21 mouse cellular contexts compared by ENCODE assay signal in genomic region chr8:88686226-88686905, GRCm38 (mm10). TPM values are rescaled to one million over a fixed set of nuclear protein-coding genes. Genes with fewer than 3 reads are reported as not detected.
A peak's percentile ranks its signal among the peaks of the same experiment; 100 is the strongest.
DNase-seq lines count a peak whose midpoint lies in the region; ATAC-seq lines count a peak whose summit lies in the region.
"Had no signal": no experiment of that assay in that cellular context is flagged by ENCODE, and none has a peak within 500 bp of the region (broad histone marks: within the 10 kb centered on the region; RNA-seq: fewer than 3 reads in every experiment).

No protein-coding gene starts in this region.

- H3K4me3 ChIP-seq in kidney, embryonic 16.5 days (ENCODE audit: low read length): no peak overlapping the region
- no peak overlapping the region for H3K4me3 ChIP-seq in lung, embryonic 16.5 days (ENCODE audit: low read length)
- H3K4me3 ChIP-seq in embryonic facial prominence, embryonic 10.5 days: no peak overlapping the region
- H3K4me3 ChIP-seq in forebrain, embryonic 12.5 days (replicated peaks): no peak overlapping the region
- H3K4me3 ChIP-seq: erythroblast, embryonic 14.5 days; layer of hippocampus, adult 2 months; megakaryocyte, embryonic 14.5 days had no signal

- H3K27ac ChIP-seq in kidney, embryonic 16.5 days (ENCODE audit: low read length): no peak overlapping the region
- peak overlapping the region; percentile 41; the same call in 1 of the 2 replicates for H3K27ac ChIP-seq in lung, embryonic 16.5 days (ENCODE audit: low read length)
- no peak overlapping the region for H3K27ac ChIP-seq in embryonic facial prominence, embryonic 10.5 days (replicated peaks)
- H3K27ac ChIP-seq in forebrain, embryonic 12.5 days: no peak overlapping the region
- H3K27ac ChIP-seq: hindbrain, embryonic 14.5 days; kidney, postnatal 0 days; layer of hippocampus, adult 2 months; liver, embryonic 14.5 days had no signal

- no peak for ATAC-seq in kidney, embryonic 16.5 days (ENCODE audit: low FRiP score, low TSS enrichment)
- peak; percentile 63 for ATAC-seq in lung, embryonic 16.5 days (ENCODE audit: low read depth)
- no peak for ATAC-seq in forebrain, embryonic 12.5 days (ENCODE audit: low FRiP score)
- ATAC-seq: forebrain, embryonic 14.5 days; midbrain, embryonic 16.5 days had no signal

- H3K4me1 ChIP-seq in kidney, embryonic 16.5 days (ENCODE audit: insufficient read depth, low read length): peaks cover 10% of the 10 kb centered on the region; the same call in 1 of the 2 replicates
- 0 out of 2 replicates have a peak, but pooled peaks cover 3% of the 10 kb centered on the region for H3K4me1 ChIP-seq in lung, embryonic 16.5 days (replicated peaks; ENCODE audit: control insufficient read depth, insufficient read depth, low read length)
- peaks cover 3% of the 10 kb centered on the region; the same call in 1 of the 2 replicates for H3K4me1 ChIP-seq in embryonic facial prominence, embryonic 10.5 days
- H3K4me1 ChIP-seq in forebrain, embryonic 12.5 days: no peaks in the 10 kb centered on the region; the same call in 1 of the 2 replicates

- peak; percentile 13 for DNase-seq in kidney, postnatal 10 days
- DNase-seq in lung, postnatal 14 days: no peak
- peak; percentile 71 for DNase-seq in adipocyte (ENCODE audit: low spot score)
- DNase-seq in embryonic facial prominence, embryonic 10.5 days (ENCODE audit: low spot score): peak; percentile 5
- DNase-seq: adrenal gland, adult 2 months; cerebellum, adult 8-10 months; gastrocnemius, postnatal 10 days; kidney, adult 11 months; right cerebral cortex, postnatal 25 days; thymus, postnatal 25 days had no signal

- no peak overlapping the region for H3K4me2 ChIP-seq in kidney, embryonic 16.5 days (replicated peaks; ENCODE audit: low read depth, low read length)
- no peak overlapping the region for H3K4me2 ChIP-seq in lung, embryonic 16.5 days (ENCODE audit: low read depth, low read length)
- no peak overlapping the region for H3K4me2 ChIP-seq in forebrain, embryonic 12.5 days
- H3K4me2 ChIP-seq: hindbrain, embryonic 14.5 days had no signal

- no peaks in the 10 kb centered on the region for H3K9me3 ChIP-seq in kidney, embryonic 16.5 days (ENCODE audit: low read length)
- H3K9me3 ChIP-seq in lung, embryonic 16.5 days (ENCODE audit: control insufficient read depth, low read length): no peaks in the 10 kb centered on the region
- H3K9me3 ChIP-seq in embryonic facial prominence, embryonic 10.5 days: no peaks in the 10 kb centered on the region
- H3K9me3 ChIP-seq in forebrain, embryonic 12.5 days: no peaks in the 10 kb centered on the region
- H3K9me3 ChIP-seq: megakaryocyte, embryonic 14.5 days had no signal

- no peak overlapping the region for H3K9ac ChIP-seq in kidney, embryonic 16.5 days (replicated peaks; ENCODE audit: low read length)
- no peak overlapping the region for H3K9ac ChIP-seq in lung, embryonic 16.5 days (ENCODE audit: low read length)
- H3K9ac ChIP-seq in forebrain, embryonic 12.5 days: no peak overlapping the region
- H3K9ac ChIP-seq: hindbrain, embryonic 14.5 days; liver, embryonic 14.5 days had no signal

- 61% methylated on average over 9 of the region's 9 CpGs for WGBS in kidney, embryonic 16.5 days
- WGBS in lung, embryonic 16.5 days: 33% methylated on average over 9 of the region's 9 CpGs
- WGBS in embryonic facial prominence, embryonic 10.5 days: 66% methylated on average over 9 of the region's 9 CpGs
- WGBS in forebrain, embryonic 12.5 days: 80% methylated on average over 9 of the region's 9 CpGs

- no peaks in the 10 kb centered on the region for H3K36me3 ChIP-seq in kidney, embryonic 16.5 days (ENCODE audit: insufficient read depth, low read length)
- no peaks in the 10 kb centered on the region for H3K36me3 ChIP-seq in lung, embryonic 16.5 days (ENCODE audit: control insufficient read depth, insufficient read depth, low read length)
- no peaks in the 10 kb centered on the region for H3K36me3 ChIP-seq in embryonic facial prominence, embryonic 10.5 days (replicated peaks)
- H3K36me3 ChIP-seq in forebrain, embryonic 12.5 days (replicated peaks): no peaks in the 10 kb centered on the region

- no peaks in the 10 kb centered on the region for H3K27me3 ChIP-seq in kidney, embryonic 16.5 days (ENCODE audit: insufficient read depth, low read length)
- no peaks in the 10 kb centered on the region for H3K27me3 ChIP-seq in lung, embryonic 16.5 days (ENCODE audit: control insufficient read depth, insufficient read depth, low read depth, low read length)
- no peaks in the 10 kb centered on the region for H3K27me3 ChIP-seq in embryonic facial prominence, embryonic 10.5 days (replicated peaks; ENCODE audit: low read depth, poor library complexity, severe bottlenecking)
- H3K27me3 ChIP-seq in forebrain, embryonic 12.5 days: no peaks in the 10 kb centered on the region; the same call in 1 of the 2 replicates

RNA-seq across cellular contexts. Expression of gene Cyld, which starts 10.5 kb away (rescaled TPM):
- 13.1 and 15.2 TPM in 2 replicates for polyA plus RNA-seq in kidney, embryonic 16.5 days (2015; fragmentation: Nextera tagmentation; extraction: Ambion mirVana)
- polyA plus RNA-seq in lung, embryonic 16.5 days (2015; fragmentation: Nextera tagmentation; extraction: Ambion mirVana): 16.0 and 19.5 TPM in 2 replicates
- polyA plus RNA-seq in embryonic facial prominence, embryonic 10.5 days (2016; fragmentation: Nextera tagmentation; extraction: Ambion mirVana): 10.5 and 11.2 TPM in 2 replicates
- polyA plus RNA-seq in forebrain, embryonic 12.5 days (2016; fragmentation: Nextera tagmentation; extraction: Ambion mirVana): 14.9 and 15.3 TPM in 2 replicates

RNA-seq across cellular contexts. Expression of gene Nod2, which starts 39.3 kb away (rescaled TPM):
- polyA plus RNA-seq in kidney, embryonic 16.5 days (2015; fragmentation: Nextera tagmentation; extraction: Ambion mirVana): 0.32 and 0.37 TPM in 2 replicates
- 0.18 and 0.21 TPM in 2 replicates for polyA plus RNA-seq in lung, embryonic 16.5 days (2015; fragmentation: Nextera tagmentation; extraction: Ambion mirVana)
- 0.12 and 0.19 TPM in 2 replicates for polyA plus RNA-seq in embryonic facial prominence, embryonic 10.5 days (2016; fragmentation: Nextera tagmentation; extraction: Ambion mirVana)
- 0.11 and 0.13 TPM in 2 replicates for polyA plus RNA-seq in forebrain, embryonic 12.5 days (2016; fragmentation: Nextera tagmentation; extraction: Ambion mirVana)
- polyA plus RNA-seq: erythroblast, embryonic 14.5 days had no signal

RNA-seq across cellular contexts. Expression of gene Snx20, which starts 50.4 kb away (rescaled TPM):
- polyA plus RNA-seq in kidney, embryonic 16.5 days (2015; fragmentation: Nextera tagmentation; extraction: Ambion mirVana): 1.9 TPM in 2 replicates
- 2.5 and 2.7 TPM in 2 replicates for polyA plus RNA-seq in lung, embryonic 16.5 days (2015; fragmentation: Nextera tagmentation; extraction: Ambion mirVana)
- 0.65 and 0.73 TPM in 2 replicates for polyA plus RNA-seq in embryonic facial prominence, embryonic 10.5 days (2016; fragmentation: Nextera tagmentation; extraction: Ambion mirVana)
- 0.60 and 0.93 TPM in 2 replicates for polyA plus RNA-seq in forebrain, embryonic 12.5 days (2016; fragmentation: Nextera tagmentation; extraction: Ambion mirVana)
